Mouse (Mus musculus): ENCODE results near the gene Speer4f1. TPM values are rescaled to one million over a fixed set of nuclear protein-coding genes. Genes with fewer than 3 reads are reported as not detected.

Gene Speer4f1
- not detected in 2 replicates for polyA plus RNA-seq (2012; ENCODE audit: low replicate concordance)

GRCm38 (mm10) chr5:17475798-17476197 lies at the start of gene Speer4f1:
Speer4f1 (plus strand) TSS chr5:17476098.

Other genes with a start within 250 kb of the Speer4f1 start
- gene Speer4f2, start 102.9 kb upstream of the Speer4f1 start, polyA plus RNA-seq (2012; ENCODE audit: low replicate concordance): not detected in 2 replicates
- 0.14 and 0.18 TPM in 2 replicates for gene Sema3c, start 98.2 kb downstream of the Speer4f1 start, polyA plus RNA-seq (2012; ENCODE audit: low replicate concordance)

Data from leukemia stem cell, adult 10-12 weeks (primary cell).